Mouse (Mus musculus): ENCODE data around the gene Qpctl. TPM values are rescaled to one million over a fixed set of nuclear protein-coding genes. Genes with fewer than 3 reads are reported as not detected.

The Qpctl gene
- polyA plus RNA-seq, 2 experiments: 11.1 to 13.2 TPM

GRCm38 (mm10) chr7:19118028-19118771, 30.9 kb downstream of the Qpctl start, which contains the start of gene Gm4969:
Gene Gm4969 (minus strand): TSS chr7:19118368.
- H3K4me3 ChIP-seq (replicated peaks; ENCODE audit: low read length): peak within 1 kb of the TSS; percentile 26
- DNase-seq (ENCODE audit: low spot score) (peak; percentile 41), ATAC-seq (ENCODE audit: low FRiP score, low read depth) (peak; percentile 18; the same call in 1 of the 2 replicates)
- 24% methylated on average over 49 of the region's 64 CpGs for WGBS
- TF ChIP-seq POLR2A (IDR thresholded peaks at IDR 0.05; ENCODE audit: borderline replicate concordance, extremely low read depth, insufficient read depth, insufficient read length): no peak
- 0 out of 2 replicates have a peak, but pooled peaks cover 4% of the 10 kb centered on the region for H3K9me3 ChIP-seq (ENCODE audit: control insufficient read depth, low read length)
- H3K27ac ChIP-seq (replicated peaks; ENCODE audit: low read depth, low read length): no peak within 1 kb of the TSS
- H3K4me1 ChIP-seq (ENCODE audit: control insufficient read depth, insufficient read depth, low read length): peaks cover 12% of the 10 kb centered on the region
- H3K27me3 ChIP-seq (ENCODE audit: control insufficient read depth, insufficient read depth, low read length): no peaks in the 10 kb centered on the region
- H3K36me3 ChIP-seq (ENCODE audit: control insufficient read depth, insufficient read depth, low read length): no peaks in the 10 kb centered on the region
- peak within 1 kb of the TSS; percentile 39 for H3K4me2 ChIP-seq (replicated peaks; ENCODE audit: low read depth, low read length, severe bottlenecking)
- peak within 1 kb of the TSS; percentile 8; the same call in 1 of the 2 replicates for H3K9ac ChIP-seq (ENCODE audit: low read depth, low read length, severe bottlenecking)

GRCm38 (mm10) chr7:19109565-19109964, 39.5 kb downstream of the Qpctl start:
- Histone ChIP-seq H3K27ac (replicated peaks; ENCODE audit: low read depth, low read length) (no peak overlapping the region), H3K9me3 (ENCODE audit: control insufficient read depth, low read length) (no peaks in the 10 kb centered on the region), H3K4me2 (replicated peaks; ENCODE audit: low read depth, low read length, severe bottlenecking) (no peak overlapping the region), H3K27me3 (ENCODE audit: control insufficient read depth, insufficient read depth, low read length) (no peaks in the 10 kb centered on the region), H3K4me1 (ENCODE audit: control insufficient read depth, insufficient read depth, low read length) (no peaks in the 10 kb centered on the region), H3K9ac (ENCODE audit: low read depth, low read length, severe bottlenecking) (no peak overlapping the region), H3K36me3 (ENCODE audit: control insufficient read depth, insufficient read depth, low read length) (no peaks in the 10 kb centered on the region), H3K4me3 (replicated peaks; ENCODE audit: low read length) (no peak overlapping the region)
- no peak for ATAC-seq (ENCODE audit: low FRiP score, low read depth)
- no peak for TF ChIP-seq POLR2A (IDR thresholded peaks at IDR 0.05; ENCODE audit: borderline replicate concordance, extremely low read depth, insufficient read depth, insufficient read length)
- WGBS: 80% methylated on average over 1 of the region's 1 CpGs
- no peak for DNase-seq (ENCODE audit: low spot score)

DNA sequence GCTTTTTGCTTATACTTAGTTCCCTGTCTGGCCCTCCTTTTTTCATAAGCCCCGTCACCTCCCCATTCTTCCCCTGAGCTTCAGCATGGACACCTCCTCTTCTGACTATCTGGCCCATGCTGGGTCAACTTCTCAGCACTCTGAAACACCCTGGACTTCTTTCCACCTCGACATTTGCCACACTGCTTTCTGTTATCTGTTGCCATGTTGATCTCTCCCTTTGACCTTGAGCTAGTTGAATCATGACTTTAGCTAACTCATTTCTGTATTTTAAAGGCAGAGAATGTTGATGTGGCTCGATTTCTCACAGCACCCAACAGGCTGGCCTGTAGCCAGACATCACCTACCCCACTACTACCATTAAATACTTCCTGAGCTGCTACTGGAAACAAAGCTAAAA, 41.7 kb downstream of the Qpctl start:
- H3K4me2 ChIP-seq (replicated peaks; ENCODE audit: low read depth, low read length, severe bottlenecking): no peak overlapping the region
- no peak overlapping the region for H3K4me3 ChIP-seq (replicated peaks; ENCODE audit: low read length)
- H3K4me1 ChIP-seq (ENCODE audit: control insufficient read depth, insufficient read depth, low read length): no peaks in the 10 kb centered on the region
- no peaks in the 10 kb centered on the region for H3K36me3 ChIP-seq (ENCODE audit: control insufficient read depth, insufficient read depth, low read length)
- H3K9ac ChIP-seq (ENCODE audit: low read depth, low read length, severe bottlenecking): no peak overlapping the region
- ATAC-seq (ENCODE audit: low FRiP score, low read depth): no peak
- no peak for TF ChIP-seq POLR2A (IDR thresholded peaks at IDR 0.05; ENCODE audit: borderline replicate concordance, extremely low read depth, insufficient read depth, insufficient read length)
- DNase-seq (ENCODE audit: low spot score): no peak
- H3K27ac ChIP-seq (replicated peaks; ENCODE audit: low read depth, low read length): no peak overlapping the region
- 55% methylated on average over 3 of the region's 3 CpGs for WGBS
- no peaks in the 10 kb centered on the region for H3K9me3 ChIP-seq (ENCODE audit: control insufficient read depth, low read length)
- no peaks in the 10 kb centered on the region for H3K27me3 ChIP-seq (ENCODE audit: control insufficient read depth, insufficient read depth, low read length)

- no peak overlapping the region for H3K9ac ChIP-seq (ENCODE audit: low read depth, low read length, severe bottlenecking)
- no peaks in the 10 kb centered on the region for H3K4me1 ChIP-seq (ENCODE audit: control insufficient read depth, insufficient read depth, low read length)
- ATAC-seq (ENCODE audit: low FRiP score, low read depth) (no peak), DNase-seq (ENCODE audit: low spot score) (no peak)
- no peaks in the 10 kb centered on the region for H3K9me3 ChIP-seq (ENCODE audit: control insufficient read depth, low read length)
- H3K27ac ChIP-seq (replicated peaks; ENCODE audit: low read depth, low read length): no peak overlapping the region
- no peak for TF ChIP-seq POLR2A (IDR thresholded peaks at IDR 0.05; ENCODE audit: borderline replicate concordance, extremely low read depth, insufficient read depth, insufficient read length)
- no peaks in the 10 kb centered on the region for H3K27me3 ChIP-seq (ENCODE audit: control insufficient read depth, insufficient read depth, low read length)
- whole genome bisulfite sequencing: 67% methylated on average over 2 of the region's 2 CpGs
- no peaks in the 10 kb centered on the region for H3K36me3 ChIP-seq (ENCODE audit: control insufficient read depth, insufficient read depth, low read length)
- no peak overlapping the region for H3K4me2 ChIP-seq (replicated peaks; ENCODE audit: low read depth, low read length, severe bottlenecking)
- H3K4me3 ChIP-seq (replicated peaks; ENCODE audit: low read length): no peak overlapping the region
These were observed 44.6 kb downstream of the Qpctl start for GRCm38 (mm10) chr7:19104486-19104885.

GRCm38 (mm10) chr7:19103741-19104140, 45.4 kb downstream of the Qpctl start:
- Histone ChIP-seq H3K27me3 (ENCODE audit: control insufficient read depth, insufficient read depth, low read length) (no peaks in the 10 kb centered on the region), H3K36me3 (ENCODE audit: control insufficient read depth, insufficient read depth, low read length) (no peaks in the 10 kb centered on the region), H3K9ac (ENCODE audit: low read depth, low read length, severe bottlenecking) (no peak overlapping the region), H3K27ac (replicated peaks; ENCODE audit: low read depth, low read length) (no peak overlapping the region), H3K4me1 (ENCODE audit: control insufficient read depth, insufficient read depth, low read length) (no peaks in the 10 kb centered on the region), H3K4me3 (replicated peaks; ENCODE audit: low read length) (no peak overlapping the region), H3K9me3 (ENCODE audit: control insufficient read depth, low read length) (no peaks in the 10 kb centered on the region), H3K4me2 (replicated peaks; ENCODE audit: low read depth, low read length, severe bottlenecking) (no peak overlapping the region)
- no peak for TF ChIP-seq POLR2A (IDR thresholded peaks at IDR 0.05; ENCODE audit: borderline replicate concordance, extremely low read depth, insufficient read depth, insufficient read length)
- ATAC-seq (ENCODE audit: low FRiP score, low read depth) (no peak), DNase-seq (ENCODE audit: low spot score) (no peak)
